Mouse (Mus musculus) adrenal gland, postnatal 10 days (tissue): ENCODE data around the gene Cradd. TPM values are rescaled to one million over a fixed set of nuclear protein-coding genes. Genes with fewer than 3 reads are reported as not detected.

Source experiments
- DNase-seq: peaks from one replicate; pipeline ENCODE4 v3.0.0; 2021; ENCODE audit warnings: mixed read lengths
- total RNA-seq, 2 experiments: library from RNA; stranded (reverse); gene quantifications; 2 replicates each; pipeline ENCODE4 v1.2.3; 2021

The Cradd gene
- total RNA-seq, 2 experiments from 2014 or later = 8.2 to 13.4 TPM

DNA sequence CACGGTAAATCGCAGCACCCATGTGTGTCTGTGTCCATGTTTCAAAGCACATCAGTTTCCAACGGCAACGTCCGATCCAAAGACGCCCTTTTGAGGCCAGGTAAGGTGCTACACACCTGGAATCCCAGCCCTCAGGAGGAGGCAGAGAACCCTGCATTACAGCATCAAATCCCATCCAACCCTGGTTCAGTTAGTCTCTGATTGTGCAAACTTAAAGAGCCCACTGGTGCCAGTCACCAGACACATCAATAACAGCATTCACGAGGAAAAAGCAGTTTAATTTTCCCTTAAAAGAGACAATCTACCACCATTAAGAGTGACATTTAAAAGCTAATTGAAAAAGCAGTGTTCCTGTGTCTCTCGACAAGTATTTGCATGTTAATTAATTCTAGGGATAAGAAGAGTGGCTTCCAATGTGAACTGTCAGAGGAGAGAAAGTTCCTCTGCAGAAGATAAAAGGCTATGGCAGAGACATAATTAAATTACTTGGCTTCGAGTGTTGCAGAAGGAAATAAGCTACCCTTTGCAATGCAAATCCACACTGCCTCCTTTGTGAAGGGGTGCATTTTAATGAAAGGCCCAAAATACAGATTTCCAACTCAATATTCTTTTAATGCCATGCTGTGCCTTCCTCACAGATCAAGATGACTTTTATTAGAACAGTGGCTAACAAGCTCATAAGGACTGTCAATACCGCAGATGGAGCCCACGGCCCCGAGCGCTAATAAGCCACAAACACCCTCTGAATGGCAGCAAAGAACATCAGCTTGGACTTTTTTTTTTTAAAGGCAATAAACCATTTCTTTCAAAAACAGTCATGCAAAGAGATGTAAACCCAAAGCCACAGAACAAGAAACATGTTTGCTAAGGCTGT, 84.5 kb downstream of the Cradd start:
- no peak for DNase-seq

DNA sequence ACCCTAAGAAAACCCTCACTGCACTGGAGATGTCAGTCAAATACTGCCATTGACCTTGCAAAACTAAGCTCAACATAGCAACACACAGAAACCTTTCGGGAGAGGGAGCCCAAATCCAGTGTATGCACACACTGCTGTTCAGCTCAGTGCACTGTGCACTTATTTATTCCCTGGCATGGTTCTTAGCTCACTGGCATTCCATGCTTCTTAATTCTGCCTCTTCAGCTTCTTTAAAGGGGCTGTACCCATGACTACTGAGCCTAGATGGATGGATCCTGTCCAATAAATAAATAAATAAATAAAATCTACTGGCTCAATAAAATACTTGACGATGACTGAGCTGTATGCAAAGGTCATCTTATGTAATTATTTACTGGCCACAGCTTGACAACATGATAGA, 85.3 kb downstream of the Cradd start:
- DNase-seq = no peak

DNA sequence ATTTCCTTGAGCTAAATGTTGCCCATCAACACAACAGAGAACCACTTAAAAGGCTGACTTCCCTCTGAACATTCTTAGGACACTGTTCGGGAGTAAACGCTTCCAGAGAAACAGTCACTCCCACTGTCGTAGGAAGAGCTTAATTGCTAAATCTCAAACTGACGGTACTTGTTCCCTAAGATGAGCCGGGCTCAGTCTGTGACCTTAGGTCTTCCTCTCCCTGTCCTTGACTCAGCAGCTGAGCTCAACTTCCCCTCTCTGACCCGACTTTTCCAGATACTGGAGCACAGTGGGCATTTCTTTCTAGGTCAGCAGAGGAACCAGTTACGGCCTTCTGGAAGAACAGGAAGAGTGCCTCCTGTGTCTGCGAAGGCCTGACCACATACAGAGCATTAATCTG, 87.7 kb downstream of the Cradd start:
- DNase-seq = peak; percentile 40

DNA sequence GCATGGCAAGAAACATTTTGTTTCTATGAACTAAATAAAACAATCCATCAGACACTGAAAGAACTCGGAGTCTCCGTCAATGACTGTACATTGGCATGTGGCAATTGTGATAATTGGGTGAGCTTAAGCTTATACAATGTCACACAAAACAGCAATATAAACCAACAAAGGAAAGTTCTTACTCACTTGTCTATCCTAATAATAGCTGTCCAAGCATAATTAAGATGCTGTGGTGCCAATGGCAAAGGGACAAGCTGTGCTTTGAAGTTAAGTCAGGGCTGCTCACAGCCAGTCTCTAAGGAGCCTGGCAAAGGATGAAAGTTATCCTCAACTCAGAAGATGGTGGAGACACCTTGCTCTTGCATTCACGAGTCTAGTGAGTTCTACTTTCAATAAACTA, 89.3 kb downstream of the Cradd start:
- no peak for DNase-seq

DNA sequence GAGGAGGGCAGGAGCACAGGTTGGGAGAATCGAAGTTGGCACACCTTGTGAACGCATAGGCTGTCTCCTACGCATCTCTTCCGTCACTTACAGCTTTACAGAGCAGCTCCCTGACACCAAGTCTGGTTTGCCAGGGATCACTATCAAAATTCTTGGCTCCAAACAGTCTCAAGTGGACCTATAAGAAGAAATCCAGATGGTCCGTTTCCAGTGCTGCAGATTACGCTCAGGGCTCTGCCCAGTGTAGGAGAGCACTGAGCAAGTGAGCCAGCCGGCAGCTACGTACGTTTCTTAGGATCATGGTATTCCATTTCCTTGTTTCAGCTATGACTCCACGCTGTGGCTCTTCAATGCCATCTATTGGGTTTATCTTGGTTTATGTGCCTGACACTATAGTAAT, 90.9 kb downstream of the Cradd start:
- no peak for DNase-seq

DNA sequence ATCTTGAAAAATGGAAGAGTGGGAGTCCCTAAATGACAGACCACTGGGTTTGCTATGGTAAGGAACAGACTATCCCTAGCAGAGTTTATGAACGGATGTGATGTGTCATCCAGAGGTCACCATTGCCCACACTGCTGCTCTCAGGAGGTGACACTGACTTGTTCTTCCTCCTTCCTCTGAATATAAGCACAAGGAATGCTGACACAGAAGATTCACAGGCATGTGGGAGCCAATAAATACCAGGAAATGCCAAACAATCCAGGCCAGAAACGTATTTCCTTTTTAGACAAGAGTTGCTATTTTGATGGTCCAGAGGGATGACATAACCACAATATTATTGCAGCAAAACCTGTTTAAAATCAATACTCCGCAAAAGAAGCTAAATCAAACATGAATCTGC, 91.4 kb downstream of the Cradd start:
- DNase-seq = no peak

DNA sequence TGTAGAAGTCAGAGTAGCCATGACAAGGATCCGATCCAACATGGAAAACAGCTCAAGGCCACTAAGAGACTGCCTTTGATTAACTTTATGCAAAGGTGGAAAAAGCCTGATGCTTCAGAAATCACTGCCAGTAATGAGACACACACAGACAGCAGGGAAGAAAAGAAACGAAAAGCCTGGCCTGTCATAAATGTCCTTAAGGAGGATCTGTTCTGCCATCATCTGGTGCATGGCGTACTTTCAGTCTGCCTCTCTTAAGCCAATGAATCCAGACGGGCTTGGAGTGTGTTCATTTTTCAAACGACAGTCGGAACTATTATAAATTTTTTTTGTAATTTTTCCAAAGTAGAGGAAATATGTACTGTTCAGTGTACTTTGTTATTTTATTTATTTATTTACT, 95.7 kb downstream of the Cradd start:
- DNase-seq = no peak

DNA sequence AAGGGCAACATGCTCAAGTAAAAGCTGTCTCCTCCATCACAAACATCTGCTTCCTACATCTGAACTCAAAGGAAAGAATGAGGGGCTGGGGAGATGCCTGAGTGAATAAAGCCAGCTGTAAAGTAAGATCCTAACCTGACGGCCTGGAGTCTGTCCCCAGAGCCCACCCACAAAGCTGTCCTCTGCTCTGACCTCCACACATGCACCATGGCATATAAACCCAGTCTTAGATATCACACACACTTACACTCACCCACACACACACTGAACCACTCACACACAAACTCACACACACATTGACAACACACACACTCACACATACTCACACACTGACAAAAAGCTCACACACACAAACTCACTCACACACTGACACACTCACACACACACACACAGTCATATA, 96.3 kb downstream of the Cradd start:
- DNase-seq = no peak

DNA sequence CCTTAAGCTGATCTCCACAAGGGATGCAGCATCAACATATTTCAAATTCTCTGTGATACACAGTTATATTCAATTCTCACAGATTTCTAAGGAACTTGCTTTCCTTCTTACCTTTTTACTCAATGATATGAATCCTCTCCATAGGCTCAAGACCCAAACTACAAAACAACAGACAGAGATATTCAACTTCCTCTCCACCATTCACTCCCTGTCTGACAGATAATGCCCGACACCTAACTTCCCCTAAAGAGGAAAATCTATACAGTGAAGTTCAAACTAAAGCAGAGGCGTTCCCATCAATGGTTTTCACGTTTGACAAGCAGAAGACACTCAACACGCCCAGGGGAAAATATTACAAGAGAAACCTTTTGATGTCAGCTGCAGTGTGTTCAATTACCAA, 97.2 kb downstream of the Cradd start:
- no peak for DNase-seq

DNA sequence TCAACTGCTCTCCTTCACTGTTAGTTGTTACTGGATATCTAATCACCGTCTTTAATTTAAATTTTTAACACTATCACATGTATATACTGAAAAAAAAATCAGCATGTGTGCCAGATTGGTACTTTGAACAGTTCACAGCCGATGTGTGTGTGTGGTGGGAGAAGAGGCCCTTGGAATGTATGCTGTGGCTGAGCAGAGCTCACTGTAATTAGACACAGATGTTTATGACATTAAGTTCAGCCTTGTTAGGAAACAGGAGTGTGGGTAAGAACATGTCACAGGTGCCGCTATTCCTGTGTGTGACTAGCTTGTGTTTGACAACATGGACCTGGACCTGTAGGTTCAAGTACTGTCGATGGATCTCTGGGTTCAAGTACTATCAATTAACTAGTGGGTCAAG, 98.9 kb downstream of the Cradd start:
- DNase-seq = no peak

DNA sequence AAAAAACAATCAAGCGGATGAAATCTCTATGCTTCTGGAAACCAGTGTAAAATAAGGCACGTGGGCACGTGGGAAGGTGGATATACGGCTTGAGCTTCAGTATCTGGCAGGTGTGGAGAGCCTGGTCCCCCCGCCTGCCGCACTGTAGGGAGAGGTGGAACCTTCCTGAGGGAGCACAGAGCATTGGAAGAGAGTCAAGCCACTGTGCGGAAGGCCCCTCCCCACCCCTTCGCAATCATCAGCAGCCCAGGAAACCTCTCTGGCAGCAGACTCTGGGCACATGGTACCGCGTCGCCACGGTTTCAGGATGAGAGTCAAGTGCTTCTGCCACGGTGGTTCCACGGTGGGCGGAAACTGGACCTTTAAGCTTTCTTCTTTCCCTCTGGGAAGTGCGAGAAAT, 100.7 kb downstream of the Cradd start:
- DNase-seq = no peak

DNA sequence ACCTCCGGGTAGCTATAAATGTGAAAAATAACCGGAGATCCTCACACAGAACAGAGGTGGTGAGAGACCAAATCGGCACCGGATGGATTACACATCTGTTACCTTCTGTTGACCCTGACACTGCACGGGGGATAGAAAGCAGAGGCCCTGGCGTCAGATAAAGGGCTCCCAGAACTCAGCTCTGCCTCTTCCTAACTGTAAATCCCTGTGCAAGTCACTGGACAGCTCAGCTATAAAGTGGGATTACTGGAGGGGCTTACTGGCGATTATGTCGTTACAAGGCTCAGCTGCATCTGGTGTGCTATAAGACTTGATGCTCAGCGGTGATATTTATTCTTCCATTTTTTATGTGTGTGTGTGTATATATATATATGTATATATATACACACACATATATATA, 102.0 kb downstream of the Cradd start:
- no peak for DNase-seq

DNA sequence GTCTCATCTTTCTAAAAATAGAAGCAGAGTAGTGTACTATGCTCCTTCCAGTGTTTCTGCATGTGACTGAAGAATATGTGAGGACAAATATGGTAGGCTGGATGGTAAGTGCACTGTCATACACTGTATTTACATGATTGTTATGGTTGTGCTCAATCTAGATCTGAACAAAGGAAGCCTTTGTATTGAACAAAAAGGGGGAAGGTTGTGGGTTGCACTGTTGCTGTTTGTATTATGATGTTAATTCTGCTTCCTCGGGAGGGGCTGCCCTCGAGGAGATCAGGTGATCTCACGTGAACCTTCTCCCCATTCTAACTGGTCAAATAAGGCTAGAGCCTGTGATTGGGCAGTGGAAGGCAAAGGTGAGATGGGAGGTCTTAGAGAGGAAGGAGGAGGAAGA, 103.4 kb downstream of the Cradd start:
- DNase-seq = no peak

DNA sequence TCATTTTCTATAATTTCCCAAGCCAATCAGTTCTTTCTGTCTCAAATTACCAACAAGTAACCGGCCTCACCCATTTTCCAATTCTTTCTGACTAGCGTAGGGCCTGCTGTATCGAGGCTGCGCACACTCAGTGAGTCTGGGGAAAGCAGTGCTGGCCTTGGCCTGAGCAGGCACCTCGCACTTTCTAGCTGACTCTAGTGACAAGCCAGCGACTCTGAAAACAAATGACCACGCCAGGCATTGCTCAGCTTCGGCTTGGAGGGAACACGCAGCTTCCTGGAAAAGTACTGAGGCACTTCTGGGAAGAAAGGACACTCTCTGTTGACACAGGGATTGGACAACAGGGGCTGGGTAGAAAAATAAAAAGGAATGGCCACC, 105.3 kb downstream of the Cradd start:
- DNase-seq = peak; percentile 59

DNA sequence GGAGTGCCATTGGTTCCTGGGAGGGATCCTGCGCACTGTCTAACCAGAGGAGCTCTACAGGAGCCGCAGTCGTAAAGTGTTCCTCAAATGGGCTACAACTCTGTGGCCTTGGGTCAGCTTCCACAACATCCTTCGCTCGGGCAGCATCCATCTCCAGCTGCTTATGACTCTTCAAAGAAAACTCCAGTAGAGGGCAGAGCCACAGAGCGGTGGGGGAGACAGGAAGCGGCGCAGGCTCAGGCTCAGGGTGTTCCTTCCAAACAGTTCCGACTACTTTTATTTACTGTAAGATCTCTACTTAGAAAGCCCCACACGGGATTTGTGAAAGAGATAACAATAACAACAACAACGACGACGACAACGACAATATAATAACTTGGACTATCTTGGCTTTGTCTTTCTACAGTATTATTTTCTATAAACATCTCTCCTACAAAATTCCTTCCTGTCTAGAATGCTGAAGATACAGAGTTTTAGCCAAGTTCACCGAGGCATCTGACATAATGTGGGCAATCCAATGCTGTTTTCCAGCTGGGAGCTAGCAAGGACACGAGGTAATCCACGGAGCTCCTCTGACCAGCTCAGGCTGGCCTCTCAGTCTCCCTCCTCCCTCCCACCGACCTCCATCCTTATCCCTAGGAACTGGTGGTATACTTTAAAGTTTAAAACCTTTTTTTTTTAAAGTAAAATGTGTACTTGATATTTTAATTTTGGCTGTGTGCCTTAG, 105.8 kb downstream of the Cradd start:
- peak; percentile 29 for DNase-seq

DNA sequence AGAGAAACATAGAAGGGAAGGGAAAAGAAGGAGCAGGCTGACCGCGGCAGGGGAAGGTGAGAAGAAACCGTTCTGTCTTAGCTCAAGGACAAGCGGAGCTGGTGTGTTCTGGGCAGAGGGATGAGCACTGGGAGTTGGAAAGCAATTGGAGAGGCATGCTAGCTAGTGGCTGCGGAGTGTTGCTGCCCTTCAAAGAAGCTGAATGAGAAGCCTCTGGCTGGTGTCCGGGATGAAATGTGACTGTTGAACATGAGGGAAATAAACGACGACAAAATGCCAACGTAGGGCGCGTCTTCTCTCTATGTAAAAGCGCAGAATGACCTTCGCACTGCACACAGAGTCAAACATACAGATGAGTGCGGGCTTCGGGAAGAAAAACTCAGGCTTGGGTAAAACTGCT, 108.6 kb downstream of the Cradd start:
- no peak for DNase-seq

DNA sequence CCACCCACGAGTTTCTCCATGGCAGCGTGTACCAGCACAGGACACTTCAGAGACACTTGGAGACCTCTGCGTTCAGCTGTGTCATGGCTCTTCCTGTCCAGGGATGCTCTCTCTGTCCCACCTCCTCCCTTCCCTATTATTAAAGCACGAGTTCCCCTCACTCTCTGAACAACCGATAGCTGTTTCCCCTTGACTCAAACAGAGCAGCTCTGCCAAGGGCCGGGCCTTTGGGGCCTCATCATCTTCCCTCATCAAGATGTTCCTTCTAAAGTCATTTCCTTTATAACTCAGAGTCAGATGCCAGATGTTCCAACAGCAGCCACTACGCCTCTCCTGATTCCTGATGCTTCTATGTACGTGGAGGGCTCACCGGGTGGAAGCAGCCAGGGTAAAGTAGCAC, 110.1 kb downstream of the Cradd start:
- DNase-seq = no peak

DNA sequence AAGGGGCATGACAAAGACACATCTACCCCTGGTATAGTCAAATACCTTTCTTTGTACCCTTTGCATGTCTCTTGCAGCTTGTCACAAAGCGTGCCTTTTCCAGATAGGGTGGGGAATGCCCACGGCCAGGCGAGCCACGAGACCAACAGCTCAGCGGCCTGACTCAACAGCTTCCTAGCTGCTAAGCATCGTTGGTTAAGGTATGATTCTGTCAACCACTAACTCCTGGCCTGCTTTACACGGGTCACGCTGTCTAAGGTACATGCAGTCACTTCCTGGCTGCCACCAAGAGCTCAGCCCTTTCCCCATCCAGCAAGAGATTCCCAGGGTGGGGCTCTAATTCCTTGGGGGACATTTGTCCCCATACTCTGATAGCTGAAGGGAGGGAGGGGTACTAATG, 110.6 kb downstream of the Cradd start:
- DNase-seq = no peak

DNA sequence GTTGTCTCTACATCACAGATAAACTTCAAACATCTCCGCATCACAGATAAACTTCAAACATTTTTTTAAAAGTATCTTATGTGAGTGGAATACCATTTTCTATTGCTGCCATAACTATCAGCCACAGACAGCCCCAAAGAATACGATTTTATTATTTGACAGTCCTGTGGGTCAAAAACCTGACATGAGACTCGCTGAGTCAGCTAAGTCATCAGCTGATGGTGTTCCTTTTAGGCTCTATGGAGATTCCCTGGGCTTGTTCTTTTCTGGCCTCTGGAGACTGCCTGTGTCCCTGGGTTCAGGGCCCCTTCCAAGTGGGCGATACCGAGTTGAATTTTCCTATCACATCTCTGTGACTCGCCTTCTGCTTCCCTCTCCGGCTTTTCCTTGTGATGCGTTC, 112.3 kb downstream of the Cradd start:
- DNase-seq = no peak

DNA sequence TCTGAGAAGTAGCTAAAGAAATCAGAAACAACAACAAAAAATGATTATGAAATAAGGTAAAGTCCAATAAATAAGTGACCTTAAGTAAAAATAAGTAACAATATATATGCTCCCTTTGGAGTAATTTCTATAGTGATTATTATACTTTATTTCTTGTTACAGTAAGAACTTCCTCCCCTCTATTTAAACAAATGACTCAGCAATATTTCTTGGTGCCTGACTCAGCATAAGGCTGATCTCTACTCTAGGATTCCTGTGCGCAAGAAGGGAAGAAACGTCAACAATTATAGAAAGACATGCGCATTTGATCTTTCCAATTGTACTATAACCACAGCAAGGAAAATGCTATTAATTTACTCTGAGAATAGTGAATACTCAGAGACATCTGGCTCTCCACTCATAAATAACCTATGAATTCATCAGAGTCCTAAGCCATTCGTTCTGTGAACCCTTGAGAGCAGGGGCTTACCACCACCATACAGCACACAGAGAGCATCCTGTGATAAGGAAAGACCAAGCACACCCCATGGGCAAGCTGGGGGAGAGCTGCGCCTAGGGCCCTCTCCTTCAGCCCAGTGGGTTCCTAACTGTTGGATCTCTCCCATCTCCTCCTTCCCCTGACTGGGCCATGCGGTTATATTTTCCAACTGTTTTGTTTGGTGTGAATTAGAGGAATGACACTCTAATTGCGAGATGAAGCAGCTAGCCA, 113.1 kb downstream of the Cradd start:
- DNase-seq = no peak

DNA sequence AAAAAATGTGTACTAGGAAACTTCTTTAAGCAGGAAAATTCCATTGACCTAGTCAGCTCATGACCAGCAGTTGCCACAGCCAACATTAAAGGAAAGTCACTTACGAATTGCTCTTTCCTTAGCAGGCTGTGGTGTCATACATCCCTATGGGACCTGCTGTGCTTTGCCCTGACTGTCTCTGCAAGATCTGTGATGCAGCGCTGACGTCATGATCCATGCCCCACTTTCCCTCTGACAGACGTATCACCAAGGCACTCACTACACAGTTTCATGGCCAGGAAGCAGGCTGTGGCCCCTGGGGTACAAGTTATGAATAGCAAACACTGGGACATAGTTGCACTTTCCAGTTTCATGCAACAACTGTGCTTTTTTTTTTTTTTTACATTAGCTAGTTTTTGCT, 113.8 kb downstream of the Cradd start:
- peak; percentile 51 for DNase-seq

DNA sequence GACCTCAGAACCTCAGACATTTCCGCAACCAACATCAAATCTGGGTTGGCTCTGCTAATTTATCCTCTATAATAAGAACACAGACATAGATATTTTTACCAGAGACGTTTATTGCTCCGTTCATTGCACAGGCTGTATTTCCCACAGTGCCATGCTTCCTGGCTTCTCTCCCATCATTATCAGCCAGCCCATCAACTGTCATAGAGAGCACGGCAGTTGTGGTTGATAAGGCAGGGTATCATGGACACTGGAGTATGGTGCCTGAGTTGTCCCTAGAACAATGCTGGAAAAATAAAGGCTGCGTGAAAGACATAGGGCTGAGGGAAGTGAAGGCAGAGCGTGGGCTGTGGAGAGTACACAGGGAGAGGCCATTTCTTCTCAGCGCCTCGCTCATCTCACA, 116.5 kb downstream of the Cradd start:
- DNase-seq = no peak

DNA sequence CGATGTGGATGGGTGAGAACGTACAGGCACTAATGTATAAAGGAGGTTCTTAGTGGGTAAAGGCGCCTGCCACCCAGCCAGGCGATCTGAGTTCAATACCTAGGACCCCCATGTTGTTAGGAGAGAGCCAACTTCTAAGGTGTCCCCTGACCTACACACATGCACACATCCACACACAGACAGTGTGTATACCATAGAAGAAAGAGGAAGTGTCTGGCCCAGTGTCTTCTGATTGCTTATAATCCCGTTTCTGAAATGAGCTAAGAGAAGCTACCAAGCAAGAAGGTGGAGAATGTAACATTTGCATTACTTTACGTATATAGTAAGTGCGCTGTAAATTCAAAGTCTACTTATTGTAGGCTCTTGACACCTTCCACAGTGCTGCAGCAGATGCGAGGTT, 122.4 kb downstream of the Cradd start:
- no peak for DNase-seq
